Mouse (Mus musculus): ENCODE results near the gene Tada3. TPM values are rescaled to one million over a fixed set of nuclear protein-coding genes. Genes with fewer than 3 reads are reported as not detected.

Tada3 gene
- polyA plus RNA-seq, 1 experiment from 2014 or later = 48.1 TPM

DNA sequence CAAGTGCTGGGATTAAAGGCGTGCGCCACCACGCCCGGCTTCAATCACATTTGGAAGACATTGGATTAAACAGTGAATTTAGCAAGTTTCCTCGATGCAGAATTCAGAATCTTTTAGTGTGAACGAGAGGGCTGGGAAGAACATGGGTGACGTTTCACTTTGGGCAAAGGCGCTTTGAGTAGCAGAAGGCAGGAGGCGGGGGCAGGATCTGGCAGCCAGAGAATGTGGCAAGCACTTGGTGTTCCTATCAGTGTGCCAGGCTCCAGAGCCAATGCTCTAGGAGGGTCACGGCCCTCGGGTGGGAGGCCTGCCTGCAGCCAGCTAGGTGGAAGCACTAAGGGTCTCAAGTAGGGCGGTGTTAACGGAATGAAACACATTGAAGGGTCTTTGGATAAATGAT lies 24.4 kb upstream of the Tada3 start:
- H3K4me1 ChIP-seq = no peaks in the 10 kb centered on the region
- H3K36me3 ChIP-seq (replicated peaks) = peaks cover 27% of the 10 kb centered on the region
- no peak overlapping the region for H3K4me3 ChIP-seq
- no peak overlapping the region for H3K27ac ChIP-seq (replicated peaks)
- H3K9me3 ChIP-seq = no peaks in the 10 kb centered on the region
- H3K27me3 ChIP-seq (replicated peaks; ENCODE audit: low read depth, poor library complexity, severe bottlenecking) = no peaks in the 10 kb centered on the region
- WGBS = 92% methylated on average over 13 of the region's 13 CpGs
- no peak for DNase-seq (ENCODE audit: low spot score)

DNA sequence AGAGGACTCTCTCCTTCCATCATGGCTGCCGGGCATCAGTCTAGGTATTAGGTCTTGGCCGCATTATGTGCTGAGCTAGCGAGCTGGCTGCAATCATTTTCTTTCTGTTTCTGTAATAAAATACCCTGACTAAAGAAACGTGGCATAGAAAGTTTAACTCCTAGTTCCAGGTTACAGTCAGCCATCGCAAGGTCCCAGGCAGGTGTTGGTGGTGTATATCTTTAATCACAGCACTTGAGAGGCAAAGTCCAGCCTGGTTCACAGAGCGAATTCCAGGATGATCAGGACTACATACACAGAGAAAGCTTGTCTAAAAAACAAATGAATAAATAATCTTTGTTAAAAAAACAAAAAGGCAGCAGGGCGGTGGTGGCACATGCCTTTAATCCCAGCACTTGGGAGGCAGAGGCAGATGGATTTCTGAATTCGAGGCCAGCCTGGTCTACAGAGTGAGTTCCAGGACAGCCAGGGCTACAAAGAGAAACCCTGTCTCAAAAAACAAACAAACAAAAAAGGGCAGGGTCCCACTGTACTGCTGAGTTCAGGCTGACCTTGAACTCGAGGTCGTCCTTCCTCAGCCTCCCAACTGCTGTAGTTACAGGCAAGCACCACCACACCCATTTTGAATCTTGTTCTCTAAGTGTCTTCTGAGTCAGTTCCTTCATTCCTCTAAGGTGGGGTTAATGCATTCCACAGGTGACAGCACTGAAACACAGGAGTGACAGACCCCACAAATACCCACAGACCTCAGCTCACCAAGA lies 18.8 kb upstream of the Tada3 start:
- DNase-seq (ENCODE audit: low spot score) = no peak
- Histone ChIP-seq H3K27ac (replicated peaks) (no peak overlapping the region), H3K27me3 (replicated peaks; ENCODE audit: low read depth, poor library complexity, severe bottlenecking) (peaks cover 7% of the 10 kb centered on the region), H3K36me3 (replicated peaks) (peaks cover 31% of the 10 kb centered on the region), H3K9me3 (no peaks in the 10 kb centered on the region), H3K4me1 (peaks cover 20% of the 10 kb centered on the region), H3K4me3 (no peak overlapping the region)
- 86% methylated on average over 10 of the region's 10 CpGs for WGBS

DNA sequence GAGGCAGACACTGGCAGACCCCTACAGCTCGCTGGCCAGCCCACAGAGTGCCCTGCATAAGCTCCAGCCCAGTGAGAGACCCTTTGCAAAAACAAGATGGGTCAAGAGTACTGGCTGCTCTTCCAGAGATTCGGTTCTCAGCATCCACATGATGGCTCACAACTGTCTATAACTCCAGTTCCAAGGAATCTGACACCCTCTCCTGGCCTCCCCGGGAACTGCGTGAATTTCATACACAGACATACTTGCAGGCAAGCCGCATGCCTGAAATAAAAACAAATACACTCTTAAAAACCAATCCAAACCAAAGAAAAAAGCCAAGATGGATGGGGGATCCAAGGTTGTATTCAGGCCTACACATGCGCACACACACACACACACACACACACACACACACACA lies 17.8 kb upstream of the Tada3 start:
- 93% methylated on average over 6 of the region's 6 CpGs for WGBS
- Histone ChIP-seq H3K4me1 (peaks cover 20% of the 10 kb centered on the region), H3K36me3 (replicated peaks) (peaks cover 32% of the 10 kb centered on the region), H3K9me3 (no peaks in the 10 kb centered on the region), H3K27me3 (replicated peaks; ENCODE audit: low read depth, poor library complexity, severe bottlenecking) (peaks cover 14% of the 10 kb centered on the region), H3K4me3 (no peak overlapping the region), H3K27ac (replicated peaks) (no peak overlapping the region)
- no peak for DNase-seq (ENCODE audit: low spot score)

DNA sequence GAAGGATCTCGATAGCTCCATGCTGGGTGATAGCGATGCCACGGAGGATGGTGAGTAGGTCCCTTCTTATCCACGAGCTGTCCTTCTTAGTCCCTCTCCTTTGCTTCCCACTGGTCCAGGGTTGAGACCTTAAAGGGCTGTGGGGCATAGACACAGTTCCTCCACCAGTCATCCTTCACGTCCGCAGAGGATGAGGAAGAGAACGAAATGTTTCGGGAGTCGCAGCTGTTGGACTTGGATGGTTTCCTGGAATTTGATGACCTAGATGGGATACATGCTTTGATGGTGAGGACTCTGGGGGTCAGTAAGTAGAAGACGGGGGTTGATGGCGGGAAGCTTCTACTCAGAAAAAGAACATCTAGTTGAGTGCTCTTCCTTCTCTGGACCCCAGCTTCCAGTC lies 17.1 kb upstream of the Tada3 start:
- no peak overlapping the region for H3K27ac ChIP-seq (replicated peaks)
- no peaks in the 10 kb centered on the region for H3K9me3 ChIP-seq
- peaks cover 35% of the 10 kb centered on the region for H3K36me3 ChIP-seq (replicated peaks)
- peaks cover 20% of the 10 kb centered on the region for H3K4me1 ChIP-seq
- no peak overlapping the region for H3K4me3 ChIP-seq
- 94% methylated on average over 11 of the region's 11 CpGs for WGBS
- H3K27me3 ChIP-seq (replicated peaks; ENCODE audit: low read depth, poor library complexity, severe bottlenecking) = peaks cover 14% of the 10 kb centered on the region
- no peak for DNase-seq (ENCODE audit: low spot score)

DNA sequence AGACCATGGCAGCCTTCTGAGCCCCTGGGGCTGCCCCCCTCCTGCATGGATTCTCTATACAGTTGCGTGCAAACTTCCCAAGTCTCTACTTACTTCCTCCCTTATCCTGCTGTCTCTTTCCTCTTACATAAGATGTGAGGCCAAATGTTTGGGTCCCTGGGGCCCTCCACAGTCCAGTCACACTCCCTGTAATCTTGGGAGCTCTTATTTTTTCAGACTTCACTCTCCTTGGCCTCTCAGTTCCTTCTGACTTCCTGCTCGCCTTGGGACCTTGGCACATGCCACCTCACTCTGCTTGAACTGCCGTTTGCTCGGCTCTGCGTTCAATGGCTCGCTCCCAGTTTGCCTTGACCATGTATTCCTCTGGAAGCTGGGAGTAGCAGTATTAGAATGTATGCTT lies 16.3 kb upstream of the Tada3 start:
- peaks cover 41% of the 10 kb centered on the region for H3K36me3 ChIP-seq (replicated peaks)
- no peaks in the 10 kb centered on the region for H3K9me3 ChIP-seq
- no peak overlapping the region for H3K27ac ChIP-seq (replicated peaks)
- peaks cover 20% of the 10 kb centered on the region for H3K4me1 ChIP-seq
- H3K4me3 ChIP-seq = no peak overlapping the region
- H3K27me3 ChIP-seq (replicated peaks; ENCODE audit: low read depth, poor library complexity, severe bottlenecking) = peaks cover 14% of the 10 kb centered on the region
- 86% methylated on average over 6 of the region's 6 CpGs for WGBS
- no peak for DNase-seq (ENCODE audit: low spot score)

DNA sequence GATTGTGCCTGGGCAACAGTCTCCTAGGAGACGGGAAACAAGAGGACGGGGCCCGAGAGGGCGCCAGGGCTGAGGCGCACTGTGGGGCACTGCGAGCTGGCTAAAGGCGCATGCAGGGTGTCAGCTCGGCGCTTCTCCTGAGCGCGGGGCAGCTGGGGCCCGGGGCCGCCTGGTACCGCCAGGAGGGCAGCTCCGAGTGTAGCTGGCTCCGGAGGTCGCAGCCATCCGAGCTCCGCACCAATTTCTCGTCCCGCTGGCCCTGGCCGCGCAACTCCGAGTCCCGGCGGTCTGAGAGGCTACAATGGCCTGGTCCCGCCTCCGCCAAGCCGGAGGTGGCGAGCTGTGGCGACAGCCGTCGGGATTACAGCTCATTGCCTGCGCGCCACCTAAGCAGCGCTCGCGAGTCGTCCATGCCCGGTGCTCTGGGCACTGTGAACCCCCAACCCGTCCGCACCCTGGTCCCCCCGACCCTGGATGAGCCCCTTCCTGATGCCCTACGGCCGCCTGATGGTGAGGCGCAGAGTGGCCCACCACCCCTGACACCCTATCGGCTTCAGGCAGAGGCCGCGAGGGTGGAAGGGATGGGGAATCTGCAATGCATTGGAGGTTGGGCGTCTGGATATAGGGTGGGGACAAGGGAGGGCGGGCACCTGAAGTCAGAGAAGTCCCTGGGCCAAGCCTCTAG lies 14.8 kb upstream of the Tada3 start:
- Histone ChIP-seq H3K27ac (replicated peaks) (peak overlapping the region; percentile 84), H3K4me3 (peak overlapping the region; percentile 67), H3K4me1 (peaks cover 20% of the 10 kb centered on the region), H3K27me3 (replicated peaks; ENCODE audit: low read depth, poor library complexity, severe bottlenecking) (peaks cover 14% of the 10 kb centered on the region), H3K9me3 (no peaks in the 10 kb centered on the region), H3K36me3 (replicated peaks) (peaks cover 49% of the 10 kb centered on the region)
- DNase-seq (ENCODE audit: low spot score) = peak; percentile 75
- under 1% methylated on average over 51 of the region's 51 CpGs for WGBS

DNA sequence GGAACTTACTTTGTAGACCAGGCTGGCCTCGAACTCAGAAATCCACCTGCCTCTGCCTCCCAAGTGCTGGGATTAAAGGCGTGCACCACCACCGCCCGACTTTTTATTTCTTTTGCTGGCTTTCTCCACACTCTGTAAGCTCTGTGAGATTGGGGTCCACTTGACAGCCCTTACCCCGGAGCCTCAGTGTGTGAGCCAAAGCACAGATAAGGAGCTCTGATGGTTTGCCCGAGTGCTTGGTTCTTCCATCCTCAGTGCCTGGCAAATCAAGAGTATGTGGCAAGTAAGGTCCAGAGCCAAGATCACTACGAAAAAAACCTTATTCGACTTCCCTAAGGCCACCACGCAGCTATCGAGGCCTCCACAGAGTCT lies 14.3 kb upstream of the Tada3 start:
- Histone ChIP-seq H3K27me3 (replicated peaks; ENCODE audit: low read depth, poor library complexity, severe bottlenecking) (peaks cover 14% of the 10 kb centered on the region), H3K27ac (replicated peaks) (peak overlapping the region; percentile 84), H3K4me3 (peak overlapping the region; percentile 67), H3K4me1 (peaks cover 20% of the 10 kb centered on the region), H3K36me3 (replicated peaks) (peaks cover 55% of the 10 kb centered on the region), H3K9me3 (no peaks in the 10 kb centered on the region)
- 35% methylated on average over 10 of the region's 10 CpGs for WGBS
- no peak for DNase-seq (ENCODE audit: low spot score)

DNA sequence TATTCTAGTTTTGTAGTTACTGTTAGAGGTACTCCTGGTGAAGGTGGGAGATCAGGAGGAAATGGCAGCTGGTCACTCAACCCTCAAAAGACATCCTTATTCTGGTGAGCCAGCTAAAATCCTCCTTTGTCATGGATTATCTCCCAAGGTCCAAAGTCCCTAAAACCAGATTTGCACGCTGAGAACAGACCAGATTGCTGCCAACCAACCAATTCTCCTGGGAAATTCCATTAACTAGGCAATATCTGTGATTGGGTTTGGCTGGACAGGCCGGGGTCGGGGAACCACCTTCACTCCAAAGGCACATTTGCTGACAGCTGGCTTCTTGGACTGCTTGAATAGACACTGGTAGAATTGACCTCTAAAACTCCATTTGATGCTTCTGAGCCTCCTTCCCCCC lies 13.0 kb upstream of the Tada3 start:
- Histone ChIP-seq H3K4me3 (no peak overlapping the region), H3K27me3 (replicated peaks; ENCODE audit: low read depth, poor library complexity, severe bottlenecking) (peaks cover 14% of the 10 kb centered on the region), H3K9me3 (no peaks in the 10 kb centered on the region), H3K36me3 (replicated peaks) (peaks cover 67% of the 10 kb centered on the region), H3K4me1 (peaks cover 20% of the 10 kb centered on the region), H3K27ac (replicated peaks) (no peak overlapping the region)
- no peak for DNase-seq (ENCODE audit: low spot score)
- 90% methylated on average over 3 of the region's 3 CpGs for WGBS

DNA sequence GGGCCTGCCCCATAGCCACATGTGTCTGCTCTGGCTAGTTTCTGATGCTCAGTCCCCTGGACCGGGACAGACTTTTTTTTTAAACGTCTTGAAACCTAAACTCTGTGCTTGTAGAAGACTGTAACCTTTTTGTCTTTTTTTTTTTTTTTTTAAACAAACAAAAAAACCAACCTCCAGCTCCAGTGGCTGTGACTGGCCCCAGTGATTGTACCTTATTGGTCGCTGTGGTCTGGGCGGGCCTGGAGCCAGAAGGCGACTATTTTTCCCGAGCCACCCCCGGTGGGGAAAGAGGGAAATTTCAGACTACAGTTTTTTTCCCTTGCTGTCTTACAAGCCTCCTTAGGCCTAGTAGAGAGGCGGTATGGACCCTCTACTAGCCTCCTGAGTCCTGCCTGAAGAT lies 11.3 kb upstream of the Tada3 start, which contains the start of gene Ttll3:
Gene Ttll3 (plus strand): TSS at position 301 of the 400 bp plus-strand sequence.
- H3K27ac ChIP-seq (replicated peaks) = no peak within 1 kb of the TSS
- 81% methylated on average over 8 of the region's 8 CpGs for WGBS
- peaks cover 73% of the 10 kb centered on the region for H3K36me3 ChIP-seq (replicated peaks)
- H3K9me3 ChIP-seq = no peaks in the 10 kb centered on the region
- H3K4me1 ChIP-seq = peaks cover 20% of the 10 kb centered on the region
- H3K27me3 ChIP-seq (replicated peaks; ENCODE audit: low read depth, poor library complexity, severe bottlenecking) = peaks cover 14% of the 10 kb centered on the region
- H3K4me3 ChIP-seq = no peak within 1 kb of the TSS
- DNase-seq (ENCODE audit: low spot score) = no peak

DNA sequence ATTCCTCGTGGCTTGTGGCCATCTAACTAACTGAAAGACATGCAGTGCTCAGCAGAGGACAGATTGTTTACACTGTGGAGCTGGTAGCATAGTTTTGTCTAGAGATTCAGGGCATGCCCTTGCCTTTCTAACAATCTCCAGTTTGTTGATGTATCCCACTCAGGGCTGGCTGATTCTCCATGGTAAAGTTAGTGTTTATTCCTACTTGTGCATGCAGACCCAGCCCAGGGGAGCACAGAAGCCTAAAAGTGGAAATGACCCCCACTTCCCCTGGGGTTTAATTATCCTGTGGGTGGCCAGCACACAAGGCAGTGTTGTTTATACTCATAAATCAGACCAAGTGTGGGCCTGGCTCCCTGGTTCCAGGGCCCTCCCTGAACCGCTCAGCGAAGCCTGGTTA lies 8.3 kb upstream of the Tada3 start:
- H3K4me3 ChIP-seq = no peak overlapping the region
- H3K4me1 ChIP-seq = no peaks in the 10 kb centered on the region
- H3K9me3 ChIP-seq = no peaks in the 10 kb centered on the region
- peaks cover 3% of the 10 kb centered on the region; the same call in 1 of the 2 replicates for H3K27me3 ChIP-seq (replicated peaks; ENCODE audit: low read depth, poor library complexity, severe bottlenecking)
- 86% methylated on average over 3 of the region's 3 CpGs for WGBS
- H3K36me3 ChIP-seq (replicated peaks) = peaks cover 100% of the 10 kb centered on the region
- DNase-seq (ENCODE audit: low spot score) = no peak
- H3K27ac ChIP-seq (replicated peaks) = no peak overlapping the region

DNA sequence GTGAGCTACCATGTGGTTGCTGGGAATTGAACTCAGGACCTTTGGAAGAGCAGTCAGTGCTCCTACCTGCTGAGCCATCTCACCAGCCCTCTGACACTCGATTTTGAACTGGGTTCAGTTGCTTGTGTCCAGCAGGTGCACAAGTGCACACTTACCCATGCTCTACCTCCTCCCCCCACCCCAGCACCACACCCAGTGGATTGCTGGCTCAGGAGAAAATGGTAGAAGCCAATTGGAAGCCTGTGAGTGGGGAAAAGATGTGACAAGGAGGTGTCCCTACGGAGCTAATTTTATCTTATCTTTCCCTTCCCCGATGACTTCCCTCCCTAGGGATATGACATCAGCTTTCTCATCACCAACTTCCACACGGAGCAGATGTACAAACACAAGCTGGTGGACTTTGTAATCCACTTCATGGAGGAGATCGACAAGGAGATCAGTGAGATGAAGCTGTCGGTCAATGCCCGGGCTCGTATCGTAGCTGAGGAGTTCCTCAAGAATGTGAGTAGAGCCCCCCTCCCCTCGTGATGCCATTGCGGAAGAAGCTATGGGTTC lies 7.6 kb upstream of the Tada3 start:
- no peaks in the 10 kb centered on the region for H3K9me3 ChIP-seq
- H3K27ac ChIP-seq (replicated peaks) = no peak overlapping the region
- H3K4me3 ChIP-seq = no peak overlapping the region
- H3K27me3 ChIP-seq (replicated peaks; ENCODE audit: low read depth, poor library complexity, severe bottlenecking) = no peaks in the 10 kb centered on the region
- H3K36me3 ChIP-seq (replicated peaks) = peaks cover 100% of the 10 kb centered on the region
- DNase-seq (ENCODE audit: low spot score) = no peak
- no peaks in the 10 kb centered on the region for H3K4me1 ChIP-seq
- WGBS = 89% methylated on average over 11 of the region's 11 CpGs

DNA sequence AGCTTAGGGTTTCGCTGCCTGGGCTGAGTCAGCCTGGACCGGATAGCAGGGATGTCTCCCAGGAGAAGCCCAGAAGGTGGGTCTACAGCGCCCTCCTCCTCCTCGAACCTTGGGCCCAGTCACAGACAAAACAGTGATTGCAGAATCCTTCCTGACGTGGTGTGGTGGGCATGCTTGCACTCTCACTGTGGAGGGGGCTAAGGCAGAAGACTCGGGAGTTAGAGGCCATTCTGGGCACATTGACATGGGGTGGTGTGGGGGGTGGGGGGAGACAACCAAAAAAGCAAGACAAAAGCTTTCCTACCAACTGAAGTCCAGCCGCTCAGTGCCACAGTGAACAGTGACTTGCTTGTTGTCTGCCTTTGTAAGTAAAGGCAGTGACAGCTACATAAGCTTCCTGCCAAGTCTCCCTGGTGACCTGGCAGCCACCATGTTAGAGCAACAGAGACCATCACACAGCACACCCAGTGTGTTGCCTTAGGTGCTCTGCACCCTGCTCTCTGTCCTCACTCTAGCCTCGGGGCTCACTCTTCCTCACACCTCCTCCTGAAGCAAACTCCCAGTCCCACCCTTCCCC lies 6.8 kb upstream of the Tada3 start:
- Histone ChIP-seq H3K36me3 (replicated peaks) (peaks cover 98% of the 10 kb centered on the region), H3K27me3 (replicated peaks; ENCODE audit: low read depth, poor library complexity, severe bottlenecking) (no peaks in the 10 kb centered on the region), H3K27ac (replicated peaks) (no peak overlapping the region), H3K4me3 (no peak overlapping the region), H3K4me1 (peaks cover under 1% of the 10 kb centered on the region), H3K9me3 (no peaks in the 10 kb centered on the region)
- WGBS = 90% methylated on average over 8 of the region's 8 CpGs
- DNase-seq (ENCODE audit: low spot score) = no peak

Data from embryonic facial prominence, embryonic 10.5 days (tissue).